Mouse (Mus musculus): ENCODE results near the gene Pgm5.

Pgm5 gene

GRCm38 (mm10) chr19:24662346-24662745 is 199.3 kb downstream of the Pgm5 start:
- no peak for DNase-seq (ENCODE audit: low spot score in 2 of 2)

- DNase-seq (ENCODE audit: low spot score in 2 of 2): no peak
These were observed 204.7 kb downstream of the Pgm5 start for GRCm38 (mm10) chr19:24656981-24657380.

- no peak for DNase-seq (ENCODE audit: low spot score in 2 of 2)
These were observed 208.3 kb downstream of the Pgm5 start for GRCm38 (mm10) chr19:24653230-24653799.

GRCm38 (mm10) chr19:24652342-24653019 is 209.2 kb downstream of the Pgm5 start:
- no peak for DNase-seq (ENCODE audit: low spot score in 2 of 2)

GRCm38 (mm10) chr19:24651595-24651994 is 210.1 kb downstream of the Pgm5 start:
- no peak for DNase-seq (ENCODE audit: low spot score in 2 of 2)

- no peak for DNase-seq (ENCODE audit: low spot score in 2 of 2)
These were observed 211.2 kb downstream of the Pgm5 start for GRCm38 (mm10) chr19:24650428-24650827.

- DNase-seq (ENCODE audit: low spot score in 2 of 2): no peak
These were observed 213.6 kb downstream of the Pgm5 start for GRCm38 (mm10) chr19:24648016-24648415.

GRCm38 (mm10) chr19:24646162-24646829 is 215.4 kb downstream of the Pgm5 start:
- DNase-seq (ENCODE audit: low spot score in 2 of 2): no peak

GRCm38 (mm10) chr19:24644971-24645370 is 216.7 kb downstream of the Pgm5 start:
- no peak for DNase-seq (ENCODE audit: low spot score in 2 of 2)

GRCm38 (mm10) chr19:24640982-24641381 is 220.7 kb downstream of the Pgm5 start:
- no peak for DNase-seq (ENCODE audit: low spot score in 2 of 2)

GRCm38 (mm10) chr19:24637988-24638387 is 223.7 kb downstream of the Pgm5 start:
- DNase-seq (ENCODE audit: low spot score in 2 of 2): no peak

GRCm38 (mm10) chr19:24636616-24637015 is 225.0 kb downstream of the Pgm5 start:
- DNase-seq (ENCODE audit: low spot score in 2 of 2): no peak

- DNase-seq (ENCODE audit: low spot score in 2 of 2): peak; percentile 67 to 79
These were observed 227.1 kb downstream of the Pgm5 start for GRCm38 (mm10) chr19:24634602-24635001.

Measured in right cerebral cortex, postnatal 10 days (tissue).